Mouse (Mus musculus) G1E (cell line): ENCODE results near the gene Tufm.

Source experiments
- CTCF ChIP-seq: IDR thresholded peaks from 2 replicates; pipeline ENCODE4 v1.5.1; 2012; ENCODE audit warnings: low read depth, low read length, inconsistent platforms, mixed read lengths
- GATA2 ChIP-seq: IDR thresholded peaks from 2 replicates; pipeline ENCODE4 v1.6.1; 2012; ENCODE audit warnings: low read depth, low read length, inconsistent platforms, borderline replicate concordance
- TAL1 ChIP-seq: conservative IDR thresholded peaks from 2 replicates; pipeline ENCODE4 v1.6.1; 2012; ENCODE audit warnings: low read depth, low read length, inconsistent platforms, mixed read lengths

GRCm38 (mm10) chr7:126473470-126474086 lies 13.6 kb upstream of the Tufm start:
- TF ChIP-seq CTCF = no peak
- TF ChIP-seq TAL1 = no peak
- no peak for TF ChIP-seq GATA2
